Mouse (Mus musculus): ENCODE data around the gene Iqch. TPM values are rescaled to one million over a fixed set of nuclear protein-coding genes. Genes with fewer than 3 reads are reported as not detected.
A peak's percentile ranks its signal among the peaks of the same experiment; 100 is the strongest.

The Iqch gene
- polyA plus RNA-seq, 2 experiments = 0.05 to 0.11 TPM

GRCm38 (mm10) chr9:63577469-63577868 is 24.8 kb downstream of the Iqch start:
- no peak overlapping the region for H3K27ac ChIP-seq (replicated peaks; ENCODE audit: low read depth, low read length)
- no peak overlapping the region for H3K4me3 ChIP-seq (replicated peaks; ENCODE audit: low read length)
- no peaks in the 10 kb centered on the region for H3K9me3 ChIP-seq (ENCODE audit: control insufficient read depth, low read length)
- no peaks in the 10 kb centered on the region for H3K4me1 ChIP-seq (ENCODE audit: control insufficient read depth, insufficient read depth, low read length)
- ATAC-seq (ENCODE audit: low FRiP score, low read depth) (no peak), DNase-seq (ENCODE audit: low spot score) (no peak)
- H3K27me3 ChIP-seq (ENCODE audit: control insufficient read depth, insufficient read depth, low read length) = no peaks in the 10 kb centered on the region
- no peak overlapping the region for H3K9ac ChIP-seq (ENCODE audit: low read depth, low read length, severe bottlenecking)
- H3K36me3 ChIP-seq (ENCODE audit: control insufficient read depth, insufficient read depth, low read length) = no peaks in the 10 kb centered on the region
- no peak overlapping the region for H3K4me2 ChIP-seq (replicated peaks; ENCODE audit: low read depth, low read length, severe bottlenecking)
- TF ChIP-seq POLR2A (IDR thresholded peaks at IDR 0.05; ENCODE audit: borderline replicate concordance, extremely low read depth, insufficient read depth, insufficient read length) = no peak
- WGBS = 85% methylated on average over 3 of the region's 3 CpGs

GRCm38 (mm10) chr9:63572874-63573273 is 29.4 kb downstream of the Iqch start:
- Histone ChIP-seq H3K27ac (replicated peaks; ENCODE audit: low read depth, low read length) (no peak overlapping the region), H3K9me3 (ENCODE audit: control insufficient read depth, low read length) (no peaks in the 10 kb centered on the region), H3K4me2 (replicated peaks; ENCODE audit: low read depth, low read length, severe bottlenecking) (no peak overlapping the region), H3K9ac (ENCODE audit: low read depth, low read length, severe bottlenecking) (no peak overlapping the region), H3K4me3 (replicated peaks; ENCODE audit: low read length) (no peak overlapping the region), H3K27me3 (ENCODE audit: control insufficient read depth, insufficient read depth, low read length) (no peaks in the 10 kb centered on the region), H3K36me3 (ENCODE audit: control insufficient read depth, insufficient read depth, low read length) (no peaks in the 10 kb centered on the region), H3K4me1 (ENCODE audit: control insufficient read depth, insufficient read depth, low read length) (peaks cover 15% of the 10 kb centered on the region)
- ATAC-seq (ENCODE audit: low FRiP score, low read depth) = no peak
- no peak for TF ChIP-seq POLR2A (IDR thresholded peaks at IDR 0.05; ENCODE audit: borderline replicate concordance, extremely low read depth, insufficient read depth, insufficient read length)
- 60% methylated on average over 7 of the region's 7 CpGs for WGBS
- DNase-seq (ENCODE audit: low spot score) = no peak

GRCm38 (mm10) chr9:63571895-63572294 is 30.4 kb downstream of the Iqch start:
- DNase-seq (ENCODE audit: low spot score) (no peak), ATAC-seq (ENCODE audit: low FRiP score, low read depth) (no peak)
- WGBS = 24% methylated on average over 6 of the region's 6 CpGs
- H3K36me3 ChIP-seq (ENCODE audit: control insufficient read depth, insufficient read depth, low read length) = no peaks in the 10 kb centered on the region
- TF ChIP-seq POLR2A (IDR thresholded peaks at IDR 0.05; ENCODE audit: borderline replicate concordance, extremely low read depth, insufficient read depth, insufficient read length) = no peak
- no peaks in the 10 kb centered on the region for H3K27me3 ChIP-seq (ENCODE audit: control insufficient read depth, insufficient read depth, low read length)
- H3K27ac ChIP-seq (replicated peaks; ENCODE audit: low read depth, low read length) = no peak overlapping the region
- H3K9ac ChIP-seq (ENCODE audit: low read depth, low read length, severe bottlenecking) = no peak overlapping the region
- H3K4me3 ChIP-seq (replicated peaks; ENCODE audit: low read length) = no peak overlapping the region
- no peak overlapping the region for H3K4me2 ChIP-seq (replicated peaks; ENCODE audit: low read depth, low read length, severe bottlenecking)
- no peaks in the 10 kb centered on the region for H3K9me3 ChIP-seq (ENCODE audit: control insufficient read depth, low read length)
- H3K4me1 ChIP-seq (ENCODE audit: control insufficient read depth, insufficient read depth, low read length) = peaks cover 16% of the 10 kb centered on the region

DNA sequence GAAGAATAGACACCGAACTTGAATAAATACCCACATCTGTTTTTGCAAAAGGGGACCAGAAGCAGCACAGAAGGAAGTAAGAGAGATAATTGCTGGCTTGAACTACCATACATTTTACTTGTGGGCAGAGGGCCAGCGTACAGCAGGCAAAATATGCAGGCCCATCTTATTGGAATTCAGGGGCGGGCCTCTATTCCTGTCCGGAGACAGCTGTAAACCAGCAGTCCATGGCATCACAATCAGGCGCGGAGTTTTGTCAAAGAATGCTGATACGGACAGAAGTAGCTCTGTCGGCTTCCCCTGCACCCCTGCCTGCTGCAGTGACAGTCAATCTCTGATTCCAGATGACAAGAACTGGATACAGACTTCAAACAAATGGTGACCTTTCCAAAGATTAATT is 33.5 kb downstream of the Iqch start:
- Histone ChIP-seq H3K4me2 (replicated peaks; ENCODE audit: low read depth, low read length, severe bottlenecking) (no peak overlapping the region), H3K9ac (ENCODE audit: low read depth, low read length, severe bottlenecking) (no peak overlapping the region), H3K4me3 (replicated peaks; ENCODE audit: low read length) (no peak overlapping the region), H3K27ac (replicated peaks; ENCODE audit: low read depth, low read length) (no peak overlapping the region), H3K4me1 (ENCODE audit: control insufficient read depth, insufficient read depth, low read length) (peaks cover 16% of the 10 kb centered on the region), H3K27me3 (ENCODE audit: control insufficient read depth, insufficient read depth, low read length) (no peaks in the 10 kb centered on the region), H3K9me3 (ENCODE audit: control insufficient read depth, low read length) (no peaks in the 10 kb centered on the region), H3K36me3 (ENCODE audit: control insufficient read depth, insufficient read depth, low read length) (no peaks in the 10 kb centered on the region)
- WGBS = 19% methylated on average over 8 of the region's 8 CpGs
- peak; percentile 41; the same call in 1 of the 2 replicates for ATAC-seq (ENCODE audit: low FRiP score, low read depth)
- no peak for TF ChIP-seq POLR2A (IDR thresholded peaks at IDR 0.05; ENCODE audit: borderline replicate concordance, extremely low read depth, insufficient read depth, insufficient read length)
- DNase-seq (ENCODE audit: low spot score) = peak; percentile 78

GRCm38 (mm10) chr9:63568314-63568713 is 34.0 kb downstream of the Iqch start:
- Histone ChIP-seq H3K27ac (replicated peaks; ENCODE audit: low read depth, low read length) (no peak overlapping the region), H3K4me3 (replicated peaks; ENCODE audit: low read length) (no peak overlapping the region), H3K36me3 (ENCODE audit: control insufficient read depth, insufficient read depth, low read length) (no peaks in the 10 kb centered on the region), H3K4me1 (ENCODE audit: control insufficient read depth, insufficient read depth, low read length) (peaks cover 16% of the 10 kb centered on the region), H3K27me3 (ENCODE audit: control insufficient read depth, insufficient read depth, low read length) (no peaks in the 10 kb centered on the region), H3K4me2 (replicated peaks; ENCODE audit: low read depth, low read length, severe bottlenecking) (no peak overlapping the region), H3K9ac (ENCODE audit: low read depth, low read length, severe bottlenecking) (no peak overlapping the region), H3K9me3 (ENCODE audit: control insufficient read depth, low read length) (no peaks in the 10 kb centered on the region)
- ATAC-seq (ENCODE audit: low FRiP score, low read depth) = no peak
- DNase-seq (ENCODE audit: low spot score) = no peak
- 59% methylated on average over 6 of the region's 6 CpGs for WGBS
- no peak for TF ChIP-seq POLR2A (IDR thresholded peaks at IDR 0.05; ENCODE audit: borderline replicate concordance, extremely low read depth, insufficient read depth, insufficient read length)

DNA sequence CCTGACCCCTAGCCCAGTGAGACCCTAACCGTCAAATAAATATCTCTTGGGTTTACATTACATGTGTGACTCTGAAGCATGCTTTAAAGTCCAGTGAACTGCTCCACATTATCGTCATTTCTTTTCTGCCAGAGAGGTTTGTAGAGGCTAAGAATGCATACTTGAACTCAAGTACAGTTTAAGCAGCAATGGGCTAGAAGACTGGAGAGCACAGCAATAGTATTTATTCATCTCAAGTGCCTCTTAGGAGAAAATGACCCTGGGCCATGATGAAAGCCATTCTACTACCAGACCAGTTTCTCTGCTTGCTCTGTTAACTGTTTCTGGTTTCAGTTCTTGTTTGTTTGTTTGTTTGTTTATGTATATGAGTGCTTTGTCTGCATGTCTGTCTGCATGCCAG is 38.9 kb downstream of the Iqch start:
- Histone ChIP-seq H3K27ac (replicated peaks; ENCODE audit: low read depth, low read length) (no peak overlapping the region), H3K9ac (ENCODE audit: low read depth, low read length, severe bottlenecking) (no peak overlapping the region), H3K4me1 (ENCODE audit: control insufficient read depth, insufficient read depth, low read length) (peaks cover 7% of the 10 kb centered on the region), H3K36me3 (ENCODE audit: control insufficient read depth, insufficient read depth, low read length) (no peaks in the 10 kb centered on the region), H3K27me3 (ENCODE audit: control insufficient read depth, insufficient read depth, low read length) (no peaks in the 10 kb centered on the region), H3K9me3 (ENCODE audit: control insufficient read depth, low read length) (no peaks in the 10 kb centered on the region), H3K4me3 (replicated peaks; ENCODE audit: low read length) (no peak overlapping the region), H3K4me2 (replicated peaks; ENCODE audit: low read depth, low read length, severe bottlenecking) (no peak overlapping the region)
- DNase-seq (ENCODE audit: low spot score) (no peak), ATAC-seq (ENCODE audit: low FRiP score, low read depth) (no peak)
- no peak for TF ChIP-seq POLR2A (IDR thresholded peaks at IDR 0.05; ENCODE audit: borderline replicate concordance, extremely low read depth, insufficient read depth, insufficient read length)
- WGBS = 79% methylated on average over 2 of the region's 2 CpGs
